Mouse (Mus musculus) left cerebral cortex, adult 11 months (tissue): Measurements from ENCODE around the gene Kcnj10.

Experiments
- DNase-seq: peaks from one replicate; pipeline ENCODE4 v3.0.0; 2022; ENCODE audit warnings: low spot score

The Kcnj10 gene

GRCm38 (mm10) chr1:172312768-172313561 is 28.0 kb upstream of the Kcnj10 start:
- DNase-seq, result no peak

- no peak for DNase-seq
Observed at GRCm38 (mm10) chr1:172313613-172314411, 27.2 kb upstream of the Kcnj10 start.

- DNase-seq, result no peak
Observed at GRCm38 (mm10) chr1:172314911-172315310, 26.1 kb upstream of the Kcnj10 start.

DNA sequence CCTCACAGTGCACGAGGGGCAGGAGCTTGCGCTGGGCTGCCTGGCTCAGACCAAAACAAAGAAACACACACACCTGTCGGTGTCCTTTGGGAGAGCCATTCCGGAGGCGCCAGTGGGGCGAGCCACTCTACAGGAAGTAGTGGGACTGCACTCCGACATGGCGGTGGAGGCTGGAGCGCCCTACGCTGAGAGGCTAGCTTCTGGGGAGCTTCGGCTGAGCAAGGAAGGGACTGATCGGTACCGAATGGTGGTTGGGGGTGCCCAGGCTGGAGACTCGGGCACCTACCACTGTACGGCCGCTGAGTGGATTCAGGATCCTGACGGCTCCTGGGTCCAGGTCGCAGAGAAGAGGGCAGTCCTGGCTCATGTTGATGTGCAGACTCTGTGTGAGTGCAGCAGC is 23.6 kb upstream of the Kcnj10 start:
- no peak for DNase-seq

DNA sequence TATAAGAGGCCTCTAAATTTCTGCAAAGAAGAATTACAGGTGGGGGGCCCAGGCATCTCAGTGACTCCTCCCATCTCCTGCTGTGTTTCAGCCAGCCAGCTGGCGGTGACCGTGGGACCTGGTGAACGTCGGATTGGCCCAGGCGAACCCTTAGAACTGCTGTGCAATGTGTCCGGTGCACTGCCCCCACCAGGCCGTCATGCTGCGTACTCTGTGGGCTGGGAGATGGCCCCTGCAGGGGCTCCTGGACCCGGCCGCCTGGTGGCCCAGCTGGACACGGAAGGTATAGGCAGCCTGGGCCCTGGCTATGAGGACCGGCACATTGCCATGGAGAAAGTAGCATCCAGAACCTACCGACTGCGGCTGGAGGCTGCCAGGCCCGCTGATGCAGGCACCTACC is 23.1 kb upstream of the Kcnj10 start:
- DNase-seq, result no peak

GRCm38 (mm10) chr1:172318424-172319035 is 22.5 kb upstream of the Kcnj10 start:
- no peak for DNase-seq

DNA sequence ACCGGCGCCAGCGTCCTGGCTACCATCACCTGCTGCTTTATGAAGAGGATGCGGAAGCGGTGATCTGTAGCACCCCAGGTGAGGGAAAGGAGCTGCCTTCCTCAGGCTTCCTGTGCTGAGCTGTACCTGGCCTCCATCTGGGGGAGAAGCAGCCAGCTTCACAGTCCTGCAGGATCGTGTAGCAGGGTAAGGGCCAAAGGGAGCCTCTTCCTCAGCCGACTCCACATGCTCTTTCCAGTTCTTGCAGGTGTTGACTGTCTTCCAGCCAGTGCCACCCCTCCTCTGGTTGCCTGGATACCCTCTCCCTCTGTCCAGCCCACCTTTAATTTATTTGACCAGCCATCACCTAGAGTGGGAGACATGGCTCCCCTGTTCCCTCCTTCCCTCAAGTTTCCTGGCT is 21.7 kb upstream of the Kcnj10 start:
- no peak for DNase-seq

DNA sequence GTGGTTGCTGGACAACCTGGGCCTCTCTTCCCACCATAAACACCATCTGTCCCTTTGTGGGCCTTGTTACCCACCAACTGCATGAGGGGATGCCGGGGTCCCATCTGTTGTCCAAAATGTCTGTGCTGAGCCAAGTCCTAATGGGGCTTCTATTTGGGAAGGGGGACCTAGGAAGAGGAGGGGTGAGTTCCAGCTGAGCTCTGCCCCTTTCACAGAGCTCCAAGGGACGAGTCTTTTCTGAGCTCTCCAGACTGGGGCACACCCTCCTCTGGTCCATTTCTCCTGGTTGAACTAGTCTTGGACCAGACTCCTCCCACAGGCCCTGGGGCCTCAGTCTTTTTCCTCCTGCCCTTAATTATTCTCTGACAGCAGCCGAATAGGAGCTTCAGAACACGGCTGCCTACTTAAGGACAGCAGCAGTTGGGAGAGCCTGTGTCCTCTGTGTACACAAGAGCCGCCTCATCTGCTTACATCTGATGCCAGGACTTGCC is 21.0 kb upstream of the Kcnj10 start:
- no peak for DNase-seq

GRCm38 (mm10) chr1:172322725-172323124 is 18.3 kb upstream of the Kcnj10 start:
- DNase-seq, result no peak

- no peak for DNase-seq
Observed at GRCm38 (mm10) chr1:172323298-172323697, 17.7 kb upstream of the Kcnj10 start.

- DNase-seq, result no peak
Observed at GRCm38 (mm10) chr1:172323801-172324359, 17.1 kb upstream of the Kcnj10 start.

DNA sequence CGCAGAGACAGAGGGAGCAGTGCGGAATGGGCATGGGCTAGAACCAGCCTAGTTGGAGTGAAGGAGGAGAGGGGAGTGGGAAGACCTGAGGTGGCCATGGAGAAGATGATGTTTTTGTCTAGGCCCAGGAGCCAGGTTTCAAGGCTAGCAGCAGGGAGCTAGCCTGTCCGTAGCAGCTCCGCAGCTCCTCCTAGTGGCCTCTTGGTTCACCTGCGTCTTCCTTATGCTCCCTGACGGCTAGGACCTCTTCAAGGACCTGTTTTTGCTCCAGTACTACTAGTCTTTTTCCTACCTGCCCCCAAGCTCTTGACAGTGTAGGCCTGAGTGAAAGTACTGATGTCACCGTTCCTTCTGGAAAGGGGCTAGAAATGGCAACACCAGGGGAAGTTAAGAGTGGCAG is 16.3 kb upstream of the Kcnj10 start:
- no peak for DNase-seq

DNA sequence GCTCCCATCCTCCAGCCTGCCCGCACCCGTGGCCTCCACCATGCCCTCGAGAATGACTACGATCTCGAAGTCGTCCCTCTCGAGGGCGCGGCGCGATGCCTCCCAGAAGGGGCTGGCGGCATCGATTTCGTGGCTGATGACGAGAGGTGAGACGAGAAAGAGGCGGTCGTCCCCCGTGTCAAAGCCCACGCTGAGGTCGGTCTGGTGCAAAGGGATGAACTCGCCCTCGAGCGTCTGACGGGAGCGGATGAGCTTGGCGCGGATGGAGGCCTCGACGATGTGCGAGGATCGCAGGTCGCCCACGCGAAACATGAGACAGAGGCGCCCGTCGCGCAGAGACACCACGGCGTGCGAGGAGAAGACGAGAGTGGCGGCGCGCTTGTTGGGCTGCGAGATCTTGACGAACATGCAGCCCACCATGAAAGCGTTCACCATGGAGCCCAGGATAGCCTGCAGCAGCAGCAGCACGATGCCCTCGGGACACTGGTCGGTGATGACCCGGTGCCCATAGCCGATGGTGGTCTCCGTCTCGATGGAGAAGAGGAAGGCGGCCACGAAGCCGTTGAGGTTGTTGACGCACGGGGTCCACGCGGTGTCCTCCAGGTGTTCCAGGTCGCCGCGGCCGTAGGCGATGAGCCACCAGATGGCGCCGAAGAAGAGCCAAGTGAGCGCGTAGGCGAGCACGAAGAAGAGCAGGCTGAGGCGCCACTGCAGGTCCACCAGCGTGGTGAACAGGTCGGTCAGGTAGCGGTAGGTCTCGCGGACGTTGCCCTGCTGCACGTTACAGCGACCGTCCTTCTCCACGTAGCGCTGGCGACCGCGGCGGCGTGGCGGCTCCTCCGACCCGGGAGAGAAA is 15.1 kb upstream of the Kcnj10 start:
- DNase-seq, result no peak

DNA sequence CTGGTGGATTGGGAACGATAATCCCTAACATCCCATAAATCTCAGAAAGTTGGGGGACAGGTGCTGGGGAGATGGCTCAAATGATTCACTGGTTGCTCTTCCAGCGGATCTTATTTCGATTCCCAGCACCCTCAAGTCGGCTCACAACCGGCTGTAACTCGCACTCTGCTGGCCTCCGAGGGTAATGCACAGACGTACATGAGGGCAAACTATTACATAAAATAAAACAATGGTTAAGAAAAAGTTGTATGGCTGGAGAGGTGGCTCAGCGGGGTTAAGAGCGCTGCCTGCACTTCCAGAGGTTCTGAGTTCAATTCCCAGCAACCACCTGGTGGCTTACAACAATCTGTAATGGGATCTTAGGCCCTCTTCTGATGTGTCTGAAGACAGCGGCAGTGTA is 14.3 kb upstream of the Kcnj10 start:
- no peak for DNase-seq

DNA sequence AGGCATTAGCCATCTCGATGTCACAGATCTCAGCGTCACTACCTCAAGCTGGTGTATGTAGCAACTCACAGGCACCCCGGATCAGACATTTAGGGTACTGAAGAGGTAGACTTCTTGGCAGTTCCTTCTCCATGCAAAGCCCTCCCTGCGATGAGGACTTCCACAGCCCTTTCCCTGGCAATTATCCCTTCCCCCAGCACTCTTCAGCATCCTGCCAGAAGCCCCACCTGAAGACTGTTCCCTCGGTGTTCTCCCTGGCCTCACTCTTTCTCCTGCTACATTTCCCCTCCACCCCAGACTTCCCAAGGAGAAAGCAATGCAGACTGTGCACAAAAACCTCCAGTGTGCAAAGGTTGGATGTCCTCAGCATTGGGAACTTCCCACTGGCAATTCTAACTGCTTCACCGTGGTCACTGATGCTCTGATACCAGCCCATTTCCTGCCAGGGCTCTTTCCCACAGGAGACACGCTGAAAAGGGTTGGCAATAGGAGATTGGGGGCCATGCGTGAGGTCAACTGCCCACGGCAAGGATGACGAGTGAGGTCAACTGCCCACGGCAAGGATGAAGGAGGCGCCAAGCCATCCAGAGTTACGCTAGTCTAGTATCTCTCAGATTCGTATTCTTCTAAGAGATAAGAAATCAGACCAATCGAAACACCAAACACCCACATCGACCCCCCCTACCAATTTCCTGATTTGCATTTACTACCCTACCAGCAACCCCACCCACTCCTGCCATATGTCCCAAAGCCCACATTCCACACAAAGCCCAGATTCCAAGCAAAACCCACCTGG is 13.6 kb upstream of the Kcnj10 start:
- no peak for DNase-seq

DNA sequence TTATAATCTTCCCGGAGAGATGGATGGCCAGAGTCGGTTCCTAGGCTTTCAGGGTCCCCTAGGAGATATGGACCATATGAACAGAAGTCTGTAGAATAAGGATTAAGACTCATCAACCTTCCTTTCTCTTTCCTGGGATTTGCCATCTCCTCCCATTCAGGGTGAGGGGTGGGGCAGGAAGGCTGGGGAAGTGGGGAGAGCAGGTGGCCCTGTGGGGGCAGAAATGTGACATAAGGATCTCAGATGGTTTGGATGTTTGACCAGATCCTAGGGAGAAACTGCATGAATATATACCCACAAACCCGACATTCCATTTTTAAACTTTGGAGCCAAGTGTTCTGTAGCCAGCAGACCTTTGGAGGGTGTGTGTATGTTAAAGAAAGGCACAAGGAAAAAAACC is 13.0 kb upstream of the Kcnj10 start:
- no peak for DNase-seq

DNA sequence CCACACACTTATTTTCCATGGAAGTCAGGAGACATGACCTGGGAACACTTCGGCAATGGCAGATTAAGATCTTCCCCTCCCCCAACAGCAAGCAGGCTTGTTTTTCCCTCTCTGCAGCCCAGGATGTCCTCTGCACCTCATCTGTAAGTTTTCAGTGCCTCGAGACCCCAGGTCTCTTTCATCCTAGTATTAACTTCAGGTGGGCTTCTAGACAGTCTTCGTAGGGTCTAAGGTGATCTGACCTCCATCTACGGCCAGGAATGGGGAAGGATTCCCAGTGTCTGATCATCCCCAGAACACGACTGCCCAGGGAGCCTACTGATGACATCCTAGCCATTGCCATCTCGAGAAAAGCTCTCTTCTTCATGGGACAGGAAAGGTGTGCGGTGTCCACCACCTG is 12.5 kb upstream of the Kcnj10 start:
- no peak for DNase-seq

- DNase-seq, result no peak
Observed at GRCm38 (mm10) chr1:172329131-172329530, 11.9 kb upstream of the Kcnj10 start, which contains the start of gene Kcnj9. Gene Kcnj9, minus strand, starts transcription at chr1:172329318.

DNA sequence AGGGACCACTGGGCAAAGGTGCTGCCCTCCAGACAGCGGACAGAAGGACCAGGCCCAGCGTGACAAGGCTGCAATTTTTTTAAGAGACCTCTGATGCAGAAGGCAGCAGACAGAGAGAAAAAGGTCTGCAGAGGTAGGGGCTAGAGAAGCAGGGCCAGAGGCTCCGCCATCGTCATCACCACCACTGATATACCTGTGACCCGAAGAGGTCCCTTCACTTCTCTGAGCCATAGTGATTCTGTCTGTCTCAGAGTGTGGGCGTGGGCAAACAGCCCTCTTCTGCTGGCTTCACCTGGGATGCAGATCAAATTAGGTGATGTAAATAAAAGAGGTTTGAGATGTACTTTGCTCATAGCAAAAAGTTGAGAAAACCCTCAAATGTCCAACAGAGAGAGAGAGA is 11.4 kb upstream of the Kcnj10 start:
- DNase-seq, result no peak

DNA sequence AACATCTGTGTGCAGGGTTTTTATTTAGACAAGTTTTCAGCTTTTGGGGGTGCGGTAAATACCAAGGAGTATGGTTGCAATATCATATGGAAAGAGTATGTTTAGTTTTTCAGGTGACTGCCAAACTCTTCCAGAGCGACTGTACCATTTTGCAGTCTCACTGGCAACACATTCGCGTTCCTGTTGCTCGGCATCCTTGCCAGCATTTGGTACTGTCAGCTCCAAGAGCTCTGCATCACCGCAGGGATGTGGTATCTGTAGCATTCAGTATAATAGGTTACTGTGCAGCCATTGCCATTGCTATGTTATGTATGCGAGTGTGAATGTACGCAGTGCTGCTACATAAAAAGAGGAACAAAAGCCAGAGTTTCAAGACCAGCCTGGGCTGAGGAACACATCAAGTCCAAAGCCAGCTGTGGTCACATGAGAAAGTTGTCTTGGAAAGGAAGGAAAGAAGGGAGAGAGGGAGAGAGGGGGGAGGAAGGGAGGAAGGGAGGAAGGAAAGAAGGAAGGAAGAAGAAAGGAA is 9.5 kb upstream of the Kcnj10 start:
- DNase-seq, result no peak
